Mouse (Mus musculus) right cerebral cortex, adult 18-20 months (tissue): ENCODE measurements around the gene Fam19a4.
"Not testable (repeated sequence)": the region's sequence is repeated elsewhere in the genome, so short reads cannot be mapped to it uniquely, and the experiment has no call there.

ENCODE experiments used
- DNase-seq: peaks from one replicate; pipeline ENCODE4 v3.0.0; 2022; ENCODE audit warnings: mixed read lengths

Gene Fam19a4

DNA sequence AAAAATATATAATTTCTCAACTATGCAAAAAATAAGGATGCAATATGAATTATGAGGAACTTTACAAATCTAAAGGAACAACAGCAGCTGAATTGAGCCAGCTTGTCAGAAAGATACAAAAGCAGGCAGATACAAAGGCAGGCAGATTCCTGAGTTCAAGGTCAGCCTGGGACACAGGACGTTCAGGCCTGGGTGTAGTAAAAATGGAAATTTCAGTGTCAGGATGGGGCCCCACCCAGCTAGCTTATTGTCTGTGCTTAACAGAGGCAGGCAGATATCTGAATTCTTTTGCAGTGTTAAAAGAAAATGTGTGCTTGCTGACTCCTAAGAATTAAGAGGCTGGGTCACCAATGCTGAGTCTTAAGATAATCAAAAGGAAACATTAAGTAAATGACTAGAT is 124.4 kb downstream of the Fam19a4 start:
- no peak for DNase-seq

DNA sequence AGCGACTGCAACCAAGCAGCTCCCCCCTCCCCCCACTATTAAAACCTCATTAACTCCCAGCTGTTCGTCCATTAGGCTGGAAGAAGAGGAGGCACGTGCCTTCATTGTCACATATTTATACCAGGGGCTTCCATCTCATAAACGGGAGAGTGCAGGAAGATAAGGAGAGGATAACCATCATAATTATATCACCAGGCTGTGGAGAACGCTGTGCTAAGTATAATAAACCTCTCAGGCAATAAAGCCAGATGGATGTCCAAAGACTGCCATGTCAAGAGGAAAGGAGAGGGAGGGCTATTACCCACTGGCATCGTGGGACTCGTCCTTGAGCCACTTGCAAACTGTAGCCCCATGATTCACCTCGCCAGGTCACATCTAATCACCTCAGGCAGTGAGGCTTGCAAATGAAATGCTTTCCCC is 151.1 kb downstream of the Fam19a4 start:
- DNase-seq = no peak

DNA sequence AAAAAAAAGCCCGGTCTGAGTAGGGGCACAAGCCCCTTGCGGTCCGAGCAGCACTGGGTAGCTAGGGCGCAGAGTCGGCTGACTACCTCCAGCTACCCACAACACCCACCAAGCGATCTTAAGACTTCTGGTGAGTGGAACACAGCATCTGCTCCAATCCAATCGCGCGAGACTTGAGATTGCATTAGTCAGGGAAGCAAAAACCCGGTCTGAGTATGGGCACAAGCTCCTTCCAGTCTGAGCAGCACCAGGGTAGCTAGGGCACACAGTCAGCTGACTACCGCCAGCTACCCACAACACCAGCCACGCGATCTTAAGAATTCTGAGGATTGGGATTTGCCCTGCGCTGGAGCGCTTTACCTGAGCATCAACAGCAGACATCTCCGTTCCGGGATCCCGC is 183.1 kb downstream of the Fam19a4 start:
- DNase-seq = not testable (repeated sequence)

DNA sequence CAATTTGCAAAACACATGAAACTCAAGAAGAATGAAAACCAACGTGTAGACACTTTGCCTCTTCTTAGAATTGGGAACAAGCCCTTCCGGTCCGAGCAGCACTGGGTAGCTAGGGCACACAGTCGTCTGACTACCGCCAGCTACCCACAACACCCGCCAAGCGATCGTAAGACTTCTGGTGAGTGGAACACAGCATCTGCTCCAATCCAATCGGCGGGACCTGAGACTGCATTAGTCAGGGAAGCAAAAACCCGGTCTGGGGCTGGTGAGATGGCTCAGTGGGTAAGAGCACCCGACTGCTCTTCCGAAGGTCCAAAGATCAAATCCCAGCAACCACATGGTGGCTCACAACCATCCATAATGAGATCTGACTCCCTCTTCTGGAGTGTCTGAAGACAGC is 183.6 kb downstream of the Fam19a4 start:
- not testable (repeated sequence) for DNase-seq

DNA sequence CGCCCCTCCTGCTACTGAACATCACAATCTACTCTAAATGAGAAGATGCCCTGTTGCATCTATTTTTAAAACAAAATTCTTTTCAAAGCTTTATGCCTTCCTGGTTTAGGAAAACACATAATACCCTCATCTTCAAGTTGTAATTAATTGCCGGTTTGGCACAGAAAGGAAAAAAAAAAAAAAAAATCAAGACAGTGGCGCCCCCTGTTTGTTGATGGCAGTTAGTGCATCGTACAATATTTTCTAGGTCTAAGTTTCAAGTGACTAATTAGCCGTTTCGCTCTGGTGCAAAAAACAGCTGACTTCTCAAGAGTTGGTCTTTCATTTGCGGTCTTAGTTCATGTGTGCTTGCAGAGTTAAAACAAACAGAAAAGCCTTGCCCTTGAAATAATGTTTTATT is 207.1 kb downstream of the Fam19a4 start:
- no peak for DNase-seq

DNA sequence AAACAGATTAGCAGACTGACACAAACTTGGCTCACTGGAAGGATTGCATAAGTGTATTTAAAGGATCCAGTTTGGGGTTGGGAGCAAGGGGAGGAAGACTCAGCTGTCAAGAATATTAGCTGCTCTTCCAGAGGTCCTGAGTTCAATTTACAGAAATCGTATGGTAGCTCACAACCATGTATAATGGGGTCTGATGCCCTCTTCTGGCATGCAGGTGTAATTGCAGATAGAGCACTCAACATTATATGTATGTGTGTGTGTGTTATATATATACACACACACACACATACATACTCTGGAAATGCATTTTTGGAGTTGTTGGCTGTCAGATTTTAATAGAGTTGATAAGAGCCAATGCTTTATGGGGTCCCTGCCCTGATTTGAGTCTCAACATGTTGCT is 216.3 kb downstream of the Fam19a4 start:
- no peak for DNase-seq

DNA sequence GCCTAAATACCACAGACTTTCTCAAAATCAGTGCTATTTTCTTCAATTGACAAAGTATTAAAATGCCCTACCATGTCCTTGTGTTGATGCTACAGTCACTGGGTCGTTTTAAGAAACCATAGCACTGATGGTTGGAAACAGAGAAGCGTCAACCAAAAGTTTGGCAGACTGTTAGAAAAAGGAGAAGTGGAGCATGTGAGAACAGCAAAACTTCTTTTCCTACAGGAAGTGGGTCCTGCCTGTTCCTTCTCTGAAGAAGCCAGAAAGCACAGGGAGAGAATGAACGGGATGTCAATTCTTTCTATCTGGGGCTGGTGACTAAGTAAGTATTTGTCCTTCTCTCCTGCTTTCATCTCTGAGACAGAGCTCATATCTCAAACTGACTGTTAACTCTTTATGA is 219.6 kb downstream of the Fam19a4 start:
- DNase-seq = no peak

DNA sequence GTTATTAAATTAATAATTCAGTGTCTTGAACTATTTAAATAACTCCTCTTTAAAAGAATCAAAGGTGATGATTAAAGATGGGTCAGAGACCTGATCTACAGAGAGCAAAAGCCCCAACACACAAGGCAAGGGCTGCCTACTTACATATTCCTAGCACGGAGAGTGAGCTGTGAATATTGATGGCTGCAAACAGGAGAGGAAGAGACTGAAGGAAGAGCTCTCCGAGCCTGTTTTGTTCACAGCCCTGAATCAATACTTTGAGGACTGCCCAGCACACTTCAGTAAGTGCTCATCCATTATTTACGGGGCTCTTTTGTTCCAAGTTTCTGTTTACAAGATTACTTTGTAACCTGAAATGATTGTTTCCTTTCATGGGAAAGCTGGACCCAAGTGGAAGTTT is 233.6 kb downstream of the Fam19a4 start:
- DNase-seq = no peak

DNA sequence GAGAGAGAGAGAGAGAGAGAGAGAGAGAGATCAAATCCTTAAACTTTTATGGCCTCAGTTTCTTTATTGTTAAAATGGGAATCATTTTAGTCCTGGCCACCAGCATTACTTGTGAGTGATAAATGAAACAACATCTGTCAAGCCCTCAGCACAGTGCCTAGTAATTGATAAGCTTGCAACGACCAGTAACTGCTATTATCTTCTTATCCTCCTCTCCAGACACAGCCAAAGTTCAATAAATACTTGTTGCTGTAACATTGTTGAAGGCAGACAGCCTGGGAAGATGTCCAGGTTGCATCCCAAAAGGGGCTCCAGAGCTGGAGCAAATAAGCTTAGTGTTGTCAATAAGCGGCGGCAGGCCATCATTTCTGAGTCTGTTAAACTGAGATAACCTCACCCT is 257.2 kb downstream of the Fam19a4 start:
- DNase-seq = no peak

DNA sequence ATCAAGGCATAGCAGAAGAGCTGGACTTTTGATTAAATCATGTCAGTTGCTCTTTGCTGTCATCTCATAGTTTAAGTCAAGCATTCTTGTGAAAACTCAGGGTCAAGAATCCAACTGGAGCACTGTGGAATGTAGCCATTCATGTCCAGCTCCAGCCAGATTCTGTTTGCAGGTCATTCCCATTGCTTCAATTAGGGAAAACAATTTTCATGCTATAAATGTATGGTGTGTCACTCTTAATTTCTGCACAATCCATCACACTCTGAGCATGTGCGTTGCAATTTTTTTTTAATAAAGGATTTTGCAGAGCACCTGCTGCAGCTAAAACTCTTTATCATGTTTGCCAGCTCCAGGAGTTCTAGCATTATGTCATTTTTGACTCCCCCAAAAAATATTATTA is 261.5 kb downstream of the Fam19a4 start:
- no peak for DNase-seq

DNA sequence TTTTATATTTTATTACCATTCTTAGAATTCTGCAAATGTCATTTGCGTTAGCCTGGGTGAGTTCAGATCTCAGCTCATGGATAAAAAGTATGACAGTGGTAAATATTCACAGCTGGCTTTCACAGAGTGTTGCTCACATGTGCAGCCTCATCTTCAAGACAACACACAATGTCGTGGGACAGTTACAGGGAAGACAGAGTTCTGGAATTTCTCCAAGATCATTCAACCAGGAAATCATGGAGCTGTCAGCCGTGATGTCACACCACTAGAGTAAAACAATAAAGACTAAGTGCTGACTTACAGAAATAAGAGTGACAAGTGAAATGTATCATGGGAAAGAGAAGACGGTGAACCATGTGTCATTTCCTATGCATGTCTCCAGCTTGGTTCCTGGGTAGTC is 262.8 kb downstream of the Fam19a4 start:
- DNase-seq = no peak
